Mouse (Mus musculus): Measurements from ENCODE around the gene Krr1. TPM values are rescaled to one million over a fixed set of nuclear protein-coding genes. Genes with fewer than 3 reads are reported as not detected.

Krr1 gene
- total and polyA plus RNA-seq, 2 experiments from 2014 or later = 21.1 to 24.9 TPM

GRCm38 (mm10) chr10:111935207-111935606 lies 37.3 kb upstream of the Krr1 start:
- WGBS = 46% methylated on average over 2 of the region's 2 CpGs
- Histone ChIP-seq H3K9me3 (ENCODE audit: low read length) (no peaks in the 10 kb centered on the region), H3K4me3 (ENCODE audit: low read length) (no peak overlapping the region), H3K36me3 (ENCODE audit: insufficient read depth, low read length) (no peaks in the 10 kb centered on the region), H3K4me2 (ENCODE audit: low read depth, low read length) (no peak overlapping the region), H3K27ac (no peak overlapping the region), H3K9ac (replicated peaks; ENCODE audit: low read length) (no peak overlapping the region), H3K4me1 (ENCODE audit: insufficient read depth, low read length) (peaks cover 8% of the 10 kb centered on the region; the same call in 1 of the 2 replicates), H3K27me3 (ENCODE audit: insufficient read depth, low read length) (no peaks in the 10 kb centered on the region)
- no peak for TF ChIP-seq CTCF (IDR thresholded peaks at IDR 0.05; ENCODE audit: low read depth)
- DNase-seq (ENCODE audit: low spot score) (peak; percentile 79), ATAC-seq (0 out of 2 replicates have a peak, but pooled peaks have one; percentile 18)

- H3K4me2 ChIP-seq (ENCODE audit: low read depth, low read length) = no peak overlapping the region
- no peaks in the 10 kb centered on the region for H3K36me3 ChIP-seq (ENCODE audit: insufficient read depth, low read length)
- no peaks in the 10 kb centered on the region for H3K27me3 ChIP-seq (ENCODE audit: insufficient read depth, low read length)
- H3K9ac ChIP-seq (replicated peaks; ENCODE audit: low read length) = no peak overlapping the region
- TF ChIP-seq CTCF (IDR thresholded peaks at IDR 0.05; ENCODE audit: low read depth) = no peak
- H3K4me1 ChIP-seq (ENCODE audit: insufficient read depth, low read length) = peaks cover 8% of the 10 kb centered on the region; the same call in 1 of the 2 replicates
- H3K4me3 ChIP-seq (ENCODE audit: low read length) = no peak overlapping the region
- ATAC-seq = no peak
- H3K9me3 ChIP-seq (ENCODE audit: low read length) = no peaks in the 10 kb centered on the region
- no peak overlapping the region for H3K27ac ChIP-seq
- DNase-seq (ENCODE audit: low spot score) = no peak
- 53% methylated on average over 4 of the region's 4 CpGs for WGBS
Measured at GRCm38 (mm10) chr10:111936021-111936420, 36.4 kb upstream of the Krr1 start.

GRCm38 (mm10) chr10:111936491-111937145 lies 35.8 kb upstream of the Krr1 start:
- Histone ChIP-seq H3K4me1 (ENCODE audit: insufficient read depth, low read length) (peaks cover 8% of the 10 kb centered on the region; the same call in 1 of the 2 replicates), H3K27ac (no peak overlapping the region), H3K27me3 (ENCODE audit: insufficient read depth, low read length) (no peaks in the 10 kb centered on the region), H3K36me3 (ENCODE audit: insufficient read depth, low read length) (no peaks in the 10 kb centered on the region), H3K9me3 (ENCODE audit: low read length) (no peaks in the 10 kb centered on the region), H3K4me2 (ENCODE audit: low read depth, low read length) (no peak overlapping the region), H3K9ac (replicated peaks; ENCODE audit: low read length) (no peak overlapping the region), H3K4me3 (ENCODE audit: low read length) (no peak overlapping the region)
- 17% methylated on average over 13 of the region's 13 CpGs for WGBS
- DNase-seq (ENCODE audit: low spot score) = peak; percentile 84
- no peak for TF ChIP-seq CTCF (IDR thresholded peaks at IDR 0.05; ENCODE audit: low read depth)
- ATAC-seq = peak; percentile 85

GRCm38 (mm10) chr10:111937146-111937534 lies 35.3 kb upstream of the Krr1 start:
- Histone ChIP-seq H3K9ac (replicated peaks; ENCODE audit: low read length) (no peak overlapping the region), H3K36me3 (ENCODE audit: insufficient read depth, low read length) (no peaks in the 10 kb centered on the region), H3K4me2 (ENCODE audit: low read depth, low read length) (no peak overlapping the region), H3K27me3 (ENCODE audit: insufficient read depth, low read length) (no peaks in the 10 kb centered on the region), H3K4me3 (ENCODE audit: low read length) (no peak overlapping the region), H3K27ac (no peak overlapping the region), H3K9me3 (ENCODE audit: low read length) (no peaks in the 10 kb centered on the region), H3K4me1 (ENCODE audit: insufficient read depth, low read length) (peaks cover 8% of the 10 kb centered on the region; the same call in 1 of the 2 replicates)
- no peak for TF ChIP-seq CTCF (IDR thresholded peaks at IDR 0.05; ENCODE audit: low read depth)
- no peak for ATAC-seq
- no peak for DNase-seq (ENCODE audit: low spot score)
- WGBS = 61% methylated on average over 5 of the region's 5 CpGs

- ATAC-seq = no peak
- 84% methylated on average over 7 of the region's 7 CpGs for WGBS
- no peak for DNase-seq (ENCODE audit: low spot score)
Measured at GRCm38 (mm10) chr10:111943026-111943425, 29.4 kb upstream of the Krr1 start.

GRCm38 (mm10) chr10:111945563-111945962 lies 26.9 kb upstream of the Krr1 start:
- H3K4me1 ChIP-seq (ENCODE audit: insufficient read depth, low read length) = no peaks in the 10 kb centered on the region
- no peak overlapping the region for H3K27ac ChIP-seq
- H3K4me2 ChIP-seq (ENCODE audit: low read depth, low read length) = no peak overlapping the region
- H3K36me3 ChIP-seq (ENCODE audit: insufficient read depth, low read length) = no peaks in the 10 kb centered on the region
- 81% methylated on average over 3 of the region's 3 CpGs for WGBS
- ATAC-seq (no peak), DNase-seq (ENCODE audit: low spot score) (no peak)
- H3K9ac ChIP-seq (replicated peaks; ENCODE audit: low read length) = no peak overlapping the region
- no peak for TF ChIP-seq CTCF (IDR thresholded peaks at IDR 0.05; ENCODE audit: low read depth)
- no peaks in the 10 kb centered on the region for H3K9me3 ChIP-seq (ENCODE audit: low read length)
- H3K27me3 ChIP-seq (ENCODE audit: insufficient read depth, low read length) = no peaks in the 10 kb centered on the region
- no peak overlapping the region for H3K4me3 ChIP-seq (ENCODE audit: low read length)

More at GRCm38 (mm10) chr10:111943026-111943425, 29.4 kb upstream of the Krr1 start:
- Histone ChIP-seq H3K4me1 (ENCODE audit: insufficient read depth, low read length) (no peaks in the 10 kb centered on the region), H3K9ac (replicated peaks; ENCODE audit: low read length) (no peak overlapping the region), H3K4me2 (ENCODE audit: low read depth, low read length) (no peak overlapping the region), H3K27me3 (ENCODE audit: insufficient read depth, low read length) (no peaks in the 10 kb centered on the region), H3K9me3 (ENCODE audit: low read length) (no peaks in the 10 kb centered on the region), H3K27ac (no peak overlapping the region), H3K36me3 (ENCODE audit: insufficient read depth, low read length) (no peaks in the 10 kb centered on the region), H3K4me3 (ENCODE audit: low read length) (no peak overlapping the region)
- TF ChIP-seq CTCF (IDR thresholded peaks at IDR 0.05; ENCODE audit: low read depth) = no peak

- Histone ChIP-seq H3K4me3 (ENCODE audit: low read length) (no peak overlapping the region), H3K9me3 (ENCODE audit: low read length) (no peaks in the 10 kb centered on the region), H3K36me3 (ENCODE audit: insufficient read depth, low read length) (no peaks in the 10 kb centered on the region), H3K27ac (no peak overlapping the region), H3K27me3 (ENCODE audit: insufficient read depth, low read length) (no peaks in the 10 kb centered on the region), H3K9ac (replicated peaks; ENCODE audit: low read length) (no peak overlapping the region), H3K4me2 (ENCODE audit: low read depth, low read length) (no peak overlapping the region), H3K4me1 (ENCODE audit: insufficient read depth, low read length) (no peaks in the 10 kb centered on the region)
- no peak for DNase-seq (ENCODE audit: low spot score)
- no peak for TF ChIP-seq CTCF (IDR thresholded peaks at IDR 0.05; ENCODE audit: low read depth)
- ATAC-seq = no peak
- 100% methylated on average over 1 of the region's 1 CpGs for WGBS
Measured at GRCm38 (mm10) chr10:111948041-111948440, 24.4 kb upstream of the Krr1 start.

Measured in hindbrain, postnatal 0 days (tissue).